Mouse (Mus musculus): ENCODE results near the gene Trim17. TPM values are rescaled to one million over a fixed set of nuclear protein-coding genes. Genes with fewer than 3 reads are reported as not detected.

Gene Trim17
- polyA plus RNA-seq, 1 experiment, result not detected

GRCm38 (mm10) chr11:58953351-58954169 lies 925 bp upstream of the Trim17 start:
- under 1% methylated on average over 33 of the region's 33 CpGs for WGBS
- TF ChIP-seq POLR2A (IDR thresholded peaks at IDR 0.05; ENCODE audit: insufficient read depth, low read depth, low read length) (peak; percentile 19), CTCF (IDR thresholded peaks at IDR 0.05; ENCODE audit: insufficient read depth, low read depth, low read length) (no peak)
- Histone ChIP-seq H3K27ac (ENCODE audit: insufficient read depth, low read depth, low read length) (peak overlapping the region; percentile 96), H3K4me3 (ENCODE audit: insufficient read depth, low read depth, low read length) (peak overlapping the region; percentile 71), H3K4me1 (ENCODE audit: control insufficient read depth, insufficient read depth, low read length) (peaks cover 16% of the 10 kb centered on the region)

- peaks cover 17% of the 10 kb centered on the region for H3K4me1 ChIP-seq (ENCODE audit: control insufficient read depth, insufficient read depth, low read length)
- TF ChIP-seq POLR2A (IDR thresholded peaks at IDR 0.05; ENCODE audit: insufficient read depth, low read depth, low read length), result 0 out of 2 replicates have a peak, but pooled peaks have one; percentile 0
- peak overlapping the region; percentile 71 for H3K4me3 ChIP-seq (ENCODE audit: insufficient read depth, low read depth, low read length)
- WGBS, result 0% methylated on average over 17 of the region's 17 CpGs
- peak overlapping the region; percentile 96 for H3K27ac ChIP-seq (ENCODE audit: insufficient read depth, low read depth, low read length)
These were observed 390 bp upstream of the Trim17 start for GRCm38 (mm10) chr11:58954170-58954419.

- Histone ChIP-seq H3K4me3 (ENCODE audit: insufficient read depth, low read depth, low read length) (peak overlapping the region; percentile 90), H3K4me1 (ENCODE audit: control insufficient read depth, insufficient read depth, low read length) (peaks cover 20% of the 10 kb centered on the region), H3K27ac (ENCODE audit: insufficient read depth, low read depth, low read length) (peak overlapping the region; percentile 100)
- under 1% methylated on average over 20 of the region's 20 CpGs for WGBS
- no peak for TF ChIP-seq POLR2A (IDR thresholded peaks at IDR 0.05; ENCODE audit: insufficient read depth, low read depth, low read length)
- no peak for TF ChIP-seq CTCF (IDR thresholded peaks at IDR 0.05; ENCODE audit: insufficient read depth, low read depth, low read length)
These were observed 820 bp downstream of the Trim17 start for GRCm38 (mm10) chr11:58955143-58955867.

GRCm38 (mm10) chr11:58955868-58956257 lies 1.4 kb downstream of the Trim17 start:
- WGBS, result 5% methylated on average over 8 of the region's 8 CpGs
- peak overlapping the region; percentile 90; the same call in 1 of the 2 replicates for H3K4me3 ChIP-seq (ENCODE audit: insufficient read depth, low read depth, low read length)
- no peak overlapping the region for H3K27ac ChIP-seq (ENCODE audit: insufficient read depth, low read depth, low read length)
- H3K4me1 ChIP-seq (ENCODE audit: control insufficient read depth, insufficient read depth, low read length), result peaks cover 20% of the 10 kb centered on the region
- no peak for TF ChIP-seq CTCF (IDR thresholded peaks at IDR 0.05; ENCODE audit: insufficient read depth, low read depth, low read length)
- no peak for TF ChIP-seq POLR2A (IDR thresholded peaks at IDR 0.05; ENCODE audit: insufficient read depth, low read depth, low read length)

GRCm38 (mm10) chr11:58957226-58957914 lies 2.9 kb downstream of the Trim17 start:
- Histone ChIP-seq H3K4me1 (ENCODE audit: control insufficient read depth, insufficient read depth, low read length) (peaks cover 18% of the 10 kb centered on the region), H3K4me3 (ENCODE audit: insufficient read depth, low read depth, low read length) (peak overlapping the region; percentile 44), H3K27ac (ENCODE audit: insufficient read depth, low read depth, low read length) (peak overlapping the region; percentile 16; the same call in 1 of the 2 replicates)
- TF ChIP-seq POLR2A (IDR thresholded peaks at IDR 0.05; ENCODE audit: insufficient read depth, low read depth, low read length) (no peak), CTCF (IDR thresholded peaks at IDR 0.05; ENCODE audit: insufficient read depth, low read depth, low read length) (no peak)
- WGBS, result 22% methylated on average over 5 of the region's 5 CpGs

- Histone ChIP-seq H3K4me3 (ENCODE audit: insufficient read depth, low read depth, low read length) (peak overlapping the region; percentile 2; the same call in 1 of the 2 replicates), H3K4me1 (ENCODE audit: control insufficient read depth, insufficient read depth, low read length) (peaks cover 19% of the 10 kb centered on the region), H3K27ac (ENCODE audit: insufficient read depth, low read depth, low read length) (no peak overlapping the region)
- TF ChIP-seq CTCF (IDR thresholded peaks at IDR 0.05; ENCODE audit: insufficient read depth, low read depth, low read length) (no peak), POLR2A (IDR thresholded peaks at IDR 0.05; ENCODE audit: insufficient read depth, low read depth, low read length) (no peak)
- WGBS, result 78% methylated on average over 6 of the region's 6 CpGs
These were observed 4.1 kb downstream of the Trim17 start for GRCm38 (mm10) chr11:58958536-58958935.

- 13% methylated on average over 15 of the region's 15 CpGs for WGBS
- TF ChIP-seq CTCF (IDR thresholded peaks at IDR 0.05; ENCODE audit: insufficient read depth, low read depth, low read length) (no peak), POLR2A (IDR thresholded peaks at IDR 0.05; ENCODE audit: insufficient read depth, low read depth, low read length) (no peak)
- Histone ChIP-seq H3K4me3 (ENCODE audit: insufficient read depth, low read depth, low read length) (peak overlapping the region; percentile 75; the same call in 1 of the 2 replicates), H3K4me1 (ENCODE audit: control insufficient read depth, insufficient read depth, low read length) (peaks cover 19% of the 10 kb centered on the region), H3K27ac (ENCODE audit: insufficient read depth, low read depth, low read length) (peak overlapping the region; percentile 47; the same call in 1 of the 2 replicates)
These were observed 4.8 kb downstream of the Trim17 start for GRCm38 (mm10) chr11:58959186-58959825.

GRCm38 (mm10) chr11:58959921-58960465 lies 5.5 kb downstream of the Trim17 start:
- Histone ChIP-seq H3K27ac (ENCODE audit: insufficient read depth, low read depth, low read length) (peak overlapping the region; percentile 47; the same call in 1 of the 2 replicates), H3K4me3 (ENCODE audit: insufficient read depth, low read depth, low read length) (peak overlapping the region; percentile 75), H3K4me1 (ENCODE audit: control insufficient read depth, insufficient read depth, low read length) (peaks cover 19% of the 10 kb centered on the region)
- 0 out of 2 replicates have a peak, but pooled peaks have one; percentile 17 for TF ChIP-seq POLR2A (IDR thresholded peaks at IDR 0.05; ENCODE audit: insufficient read depth, low read depth, low read length)
- TF ChIP-seq CTCF (IDR thresholded peaks at IDR 0.05; ENCODE audit: insufficient read depth, low read depth, low read length), result no peak
- WGBS, result 2% methylated on average over 40 of the region's 40 CpGs
